Mouse (Mus musculus): Measurements from ENCODE around the gene Trim45.
A peak's percentile ranks its signal among the peaks of the same experiment; 100 is the strongest.

Trim45 gene

DNA sequence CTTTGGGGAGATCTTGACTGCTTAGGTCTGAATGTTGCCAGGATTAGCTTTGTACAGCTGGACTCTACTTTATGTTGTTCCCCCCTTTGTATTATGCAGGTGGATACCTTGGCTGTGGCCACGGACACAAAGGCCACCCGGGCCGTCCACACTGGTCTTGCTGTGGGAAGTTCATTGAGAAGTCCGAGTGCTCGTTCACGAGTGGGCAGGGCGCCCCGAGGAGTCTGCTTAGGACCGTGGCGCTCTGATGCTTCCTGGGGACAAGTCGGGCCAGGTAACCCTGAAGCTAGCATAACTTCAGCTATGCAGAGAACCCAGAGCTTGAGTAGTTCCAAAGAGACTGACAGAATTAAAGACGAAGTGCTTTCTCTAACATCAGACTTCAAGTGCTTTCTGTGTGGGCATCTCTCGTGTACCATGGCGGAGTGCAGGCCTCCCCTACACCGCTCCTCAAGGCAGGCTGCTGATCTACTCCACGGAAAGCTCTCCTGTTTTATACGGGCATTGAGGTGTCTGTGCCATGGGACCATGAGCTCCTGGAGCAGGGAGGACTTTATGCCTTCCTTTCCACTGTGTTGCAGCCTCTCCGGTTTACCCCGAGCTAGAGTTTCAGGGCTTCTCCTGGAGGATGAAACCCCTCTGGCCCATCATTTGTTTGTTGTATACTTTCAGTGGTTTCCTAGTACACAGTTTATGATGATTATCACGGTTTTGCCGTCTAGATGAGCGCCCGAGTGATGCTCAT lies 9.5 kb downstream of the Trim45 start:
- no peak for DNase-seq (ENCODE audit: extremely low read depth, insufficient read length, low spot score)

DNA sequence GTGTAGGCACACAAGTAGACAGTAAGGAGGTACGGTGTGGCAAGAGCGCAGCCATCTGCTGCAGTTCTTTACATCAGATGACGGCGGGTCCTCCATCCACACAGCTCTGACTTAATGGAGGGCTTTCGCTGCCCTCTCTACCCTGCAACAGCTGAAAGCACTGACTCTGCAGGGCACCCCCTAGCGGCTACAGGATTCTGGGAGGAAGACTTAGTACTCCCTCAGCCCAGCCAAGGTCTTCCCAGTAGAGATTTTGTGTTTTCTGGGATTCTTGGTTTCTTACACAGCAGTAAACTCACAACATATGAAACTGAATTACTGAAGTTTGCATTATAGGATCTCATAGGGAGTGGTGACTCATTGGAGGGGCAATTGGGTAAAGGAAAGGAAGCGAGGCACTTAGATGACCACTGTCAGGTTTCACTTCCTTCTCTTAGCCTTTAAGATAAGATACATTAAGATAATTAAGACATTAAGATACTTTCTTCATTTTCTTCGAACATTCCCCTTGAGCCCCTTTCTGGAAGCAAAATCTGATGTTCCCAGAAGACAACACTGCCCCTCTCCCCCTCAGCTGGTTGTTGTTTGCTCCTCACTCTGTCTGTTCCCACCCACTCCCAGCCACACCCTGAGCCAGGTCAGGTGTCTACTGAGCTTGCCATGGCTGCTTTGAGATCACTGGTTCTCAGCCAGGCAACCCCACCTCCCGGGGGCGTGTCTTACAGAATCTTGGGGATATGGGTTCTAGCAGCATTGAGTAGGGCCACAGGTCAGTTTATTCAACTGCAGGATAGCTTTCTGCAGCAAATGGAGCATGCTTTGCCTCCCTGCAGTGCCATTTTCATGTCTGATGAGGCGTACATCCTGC lies 10.3 kb downstream of the Trim45 start:
- DNase-seq (ENCODE audit: extremely low read depth, insufficient read length, low spot score) = no peak

DNA sequence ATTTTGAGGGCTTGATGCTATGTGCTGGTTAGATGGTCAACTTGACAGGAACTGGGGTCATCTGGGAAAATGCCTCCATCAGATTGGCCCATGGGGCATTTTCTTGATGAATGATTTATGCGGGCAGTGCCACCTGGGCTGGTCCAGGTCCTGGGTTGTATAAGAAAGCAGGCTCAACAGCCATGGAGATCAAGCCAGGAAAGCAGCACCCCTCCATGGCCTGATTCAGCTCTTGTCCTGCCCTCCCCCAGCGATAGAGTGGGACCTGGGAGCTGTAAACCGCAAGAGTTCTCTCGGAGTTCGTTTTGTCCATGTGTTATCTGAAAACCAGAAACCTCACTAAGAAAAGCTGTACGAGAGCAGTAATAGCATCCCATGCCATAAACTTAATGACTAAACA lies 13.5 kb downstream of the Trim45 start:
- DNase-seq (ENCODE audit: extremely low read depth, insufficient read length, low spot score) = no peak

DNA sequence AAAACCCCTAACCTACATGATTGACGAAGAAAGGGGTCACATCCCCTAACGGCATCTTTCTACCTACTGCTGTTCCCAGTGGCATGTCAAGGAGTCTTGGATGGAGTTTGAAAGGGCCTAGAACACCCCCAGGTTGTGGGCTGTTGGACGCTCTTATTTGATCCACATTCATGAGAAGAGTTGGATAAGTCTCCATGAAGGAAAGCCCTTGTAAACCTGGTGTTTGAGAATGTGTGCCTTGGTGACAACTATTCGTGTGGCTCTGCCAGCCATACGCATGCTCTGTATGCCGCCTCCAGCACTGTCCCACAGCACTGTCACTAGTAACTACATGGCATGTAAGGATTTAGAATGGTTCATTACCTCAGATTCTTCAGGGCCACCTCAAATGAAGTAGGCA lies 14.2 kb downstream of the Trim45 start:
- no peak for DNase-seq (ENCODE audit: extremely low read depth, insufficient read length, low spot score)

DNA sequence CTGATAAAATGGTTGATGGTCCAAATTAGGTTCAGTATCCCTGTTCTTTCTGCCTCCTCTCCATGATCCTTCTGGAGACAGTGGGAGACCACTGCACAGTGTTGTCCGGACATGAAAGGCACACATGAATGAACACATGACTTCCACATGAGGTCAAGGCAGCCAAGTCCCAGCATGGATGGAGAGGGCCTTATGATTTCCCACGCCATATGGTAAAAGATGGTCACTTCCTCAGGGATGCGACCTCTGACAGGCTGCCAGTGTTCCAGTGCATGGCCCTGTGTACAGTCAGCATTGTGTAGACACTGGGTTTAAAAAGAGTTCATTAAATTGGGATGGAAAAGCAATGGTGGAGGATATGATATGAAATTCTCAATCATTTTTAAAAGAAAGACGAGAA lies 16.2 kb downstream of the Trim45 start:
- no peak for DNase-seq (ENCODE audit: extremely low read depth, insufficient read length, low spot score)

DNA sequence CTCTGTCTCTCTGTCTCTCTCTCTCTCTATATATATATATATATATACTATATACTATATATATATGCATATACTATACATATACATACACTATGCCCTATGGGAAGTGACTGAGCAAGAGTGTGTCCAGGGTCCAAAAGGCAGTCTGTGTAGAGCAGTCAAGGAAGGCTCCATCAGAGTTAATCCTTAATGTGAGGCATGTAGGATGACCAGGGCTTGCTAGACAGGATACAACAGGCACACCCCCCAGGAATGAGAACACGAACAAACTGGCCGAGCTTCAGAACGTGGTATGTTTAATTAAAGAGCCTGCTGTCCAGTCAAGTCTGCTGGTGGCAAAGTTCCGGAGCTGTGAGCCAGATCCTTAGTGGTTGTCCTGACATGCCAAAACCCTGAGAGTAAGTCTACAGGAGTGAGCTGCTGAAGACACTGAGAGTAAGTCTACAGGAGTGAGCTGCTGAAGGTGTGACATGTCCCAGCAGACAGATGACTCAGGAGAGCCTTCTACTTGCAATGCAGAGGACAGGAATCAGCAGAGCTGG lies 18.6 kb downstream of the Trim45 start:
- DNase-seq (ENCODE audit: extremely low read depth, insufficient read length, low spot score) = no peak

DNA sequence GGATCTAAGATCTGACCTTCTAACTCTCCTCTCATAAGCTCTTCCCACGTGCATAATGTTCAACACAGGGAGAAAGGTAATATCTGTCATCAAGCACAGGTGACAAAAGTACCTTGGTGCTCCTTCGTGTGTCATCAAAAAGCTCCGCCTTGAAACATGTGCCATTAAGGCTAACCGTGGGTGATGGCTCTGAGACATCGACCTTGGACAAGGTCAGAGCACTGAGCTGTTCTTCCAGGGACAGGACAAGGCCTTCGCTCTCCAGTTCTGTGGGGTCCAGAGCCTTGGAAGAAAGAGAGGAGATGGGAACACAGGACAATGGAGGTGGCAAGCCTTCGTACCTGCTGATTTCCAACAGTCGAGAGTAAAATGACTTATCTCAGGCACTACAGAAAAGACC lies 25.3 kb downstream of the Trim45 start:
- no peak for DNase-seq (ENCODE audit: extremely low read depth, insufficient read length, low spot score)

DNA sequence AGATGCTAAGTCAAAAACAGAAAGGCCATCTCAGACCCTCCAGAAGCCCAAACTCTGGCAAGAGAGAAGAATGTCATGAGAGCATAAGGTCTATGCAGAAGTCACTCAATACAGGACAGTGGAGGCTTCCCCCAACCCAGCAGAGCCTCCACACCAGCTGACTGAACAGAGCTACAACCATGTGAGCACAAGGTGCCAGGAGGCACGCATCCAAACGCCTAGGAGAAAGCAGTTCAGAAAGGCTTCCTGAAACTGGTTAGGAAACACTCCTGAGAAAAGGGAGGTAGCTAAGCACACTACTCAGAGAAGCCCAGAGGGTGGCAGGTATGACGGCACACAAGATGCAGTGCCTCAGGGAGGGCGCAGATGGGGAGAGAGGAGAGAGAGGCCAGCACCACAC lies 29.5 kb downstream of the Trim45 start:
- DNase-seq (ENCODE audit: extremely low read depth, insufficient read length, low spot score) = no peak

DNA sequence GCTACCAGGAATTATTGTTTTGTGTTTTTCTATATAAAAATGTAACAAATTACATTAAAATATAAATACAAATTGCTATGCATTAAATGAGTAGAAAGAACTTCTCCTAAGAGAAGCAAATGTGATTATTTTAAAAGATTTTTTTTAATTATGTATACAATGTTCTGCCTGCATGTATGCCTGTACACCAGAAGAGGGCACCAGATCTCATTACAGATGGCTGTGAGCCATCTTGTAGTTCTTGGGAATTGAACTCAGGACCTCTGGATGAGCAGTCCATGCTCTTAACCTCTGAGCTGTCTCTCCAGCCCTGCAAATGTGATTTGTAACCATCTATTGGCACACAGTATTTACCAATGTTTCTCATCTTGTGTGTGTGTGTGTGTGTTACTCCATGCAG lies 32.6 kb downstream of the Trim45 start:
- no peak for DNase-seq (ENCODE audit: extremely low read depth, insufficient read length, low spot score)

DNA sequence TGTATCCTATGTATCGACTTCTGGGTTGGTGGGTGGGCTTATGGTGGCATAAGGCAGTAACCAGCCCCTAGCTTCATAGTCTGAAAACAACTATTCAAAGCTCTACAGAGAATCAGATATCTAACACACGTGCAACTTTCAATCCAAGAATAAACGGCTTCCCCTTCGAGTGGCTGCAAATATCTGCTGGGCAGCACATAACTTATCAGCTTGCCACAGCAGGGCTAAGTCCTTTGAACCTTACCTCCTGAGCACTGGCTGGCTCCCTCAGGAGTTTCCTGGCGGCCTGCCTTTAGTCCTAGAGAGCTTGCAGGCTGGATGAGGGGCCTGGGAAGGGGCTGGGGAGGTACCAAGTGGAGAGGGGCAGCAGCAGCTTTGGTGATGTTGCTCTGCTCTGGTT lies 39.0 kb downstream of the Trim45 start:
- DNase-seq (ENCODE audit: extremely low read depth, insufficient read length, low spot score) = no peak

DNA sequence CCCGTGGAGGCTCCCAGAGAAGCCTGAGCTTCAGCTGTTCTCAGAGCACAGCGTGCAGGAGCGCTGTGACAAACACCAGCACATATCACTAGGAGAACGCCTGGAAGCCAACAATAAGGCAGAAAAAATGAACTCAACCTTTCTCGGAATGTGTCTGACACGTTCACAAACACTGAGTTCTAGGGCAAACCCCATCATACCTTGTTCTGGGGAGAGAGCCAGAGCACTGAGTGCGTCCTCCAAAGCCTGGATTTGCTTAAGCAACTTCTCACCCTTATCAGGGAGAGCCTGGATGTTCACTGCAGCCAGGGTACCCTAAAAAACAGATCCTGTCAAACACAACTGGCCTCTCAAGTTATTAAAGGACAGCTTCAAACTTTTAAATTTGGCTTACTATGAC lies 39.5 kb downstream of the Trim45 start:
- no peak for DNase-seq (ENCODE audit: extremely low read depth, insufficient read length, low spot score)

DNA sequence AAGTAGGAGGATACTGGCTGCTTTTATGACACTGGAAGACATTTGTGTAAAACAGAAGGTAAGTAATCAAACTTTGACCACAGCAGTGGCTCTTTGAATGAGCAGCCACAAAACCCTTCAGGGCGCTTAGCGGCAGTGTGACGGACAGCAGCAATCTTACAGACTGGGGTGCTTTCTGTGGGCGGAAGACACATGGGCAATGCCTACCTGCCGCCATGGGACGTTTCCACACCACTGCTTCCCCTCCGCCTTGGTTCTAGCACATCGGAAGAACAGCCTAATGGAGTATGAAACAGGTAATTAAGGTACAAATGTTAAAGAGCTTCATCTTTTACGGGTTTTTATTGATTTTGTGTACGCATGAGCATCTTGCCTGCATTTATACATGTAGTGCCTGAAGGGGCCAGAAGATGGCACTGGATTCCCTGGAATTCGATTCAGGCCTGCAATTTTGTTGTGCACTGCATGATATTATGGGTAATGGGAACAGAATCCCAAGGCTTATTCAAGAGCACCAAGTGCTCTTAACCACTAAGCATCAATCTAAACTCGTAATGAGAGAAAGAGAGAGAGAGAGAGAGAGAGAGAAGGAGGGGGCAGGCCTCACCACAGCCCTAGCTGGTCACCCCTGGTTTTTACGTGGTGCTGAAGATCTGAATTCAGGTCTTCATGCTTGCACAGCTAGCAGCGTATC lies 42.0 kb downstream of the Trim45 start:
- no peak for DNase-seq (ENCODE audit: extremely low read depth, insufficient read length, low spot score)

DNA sequence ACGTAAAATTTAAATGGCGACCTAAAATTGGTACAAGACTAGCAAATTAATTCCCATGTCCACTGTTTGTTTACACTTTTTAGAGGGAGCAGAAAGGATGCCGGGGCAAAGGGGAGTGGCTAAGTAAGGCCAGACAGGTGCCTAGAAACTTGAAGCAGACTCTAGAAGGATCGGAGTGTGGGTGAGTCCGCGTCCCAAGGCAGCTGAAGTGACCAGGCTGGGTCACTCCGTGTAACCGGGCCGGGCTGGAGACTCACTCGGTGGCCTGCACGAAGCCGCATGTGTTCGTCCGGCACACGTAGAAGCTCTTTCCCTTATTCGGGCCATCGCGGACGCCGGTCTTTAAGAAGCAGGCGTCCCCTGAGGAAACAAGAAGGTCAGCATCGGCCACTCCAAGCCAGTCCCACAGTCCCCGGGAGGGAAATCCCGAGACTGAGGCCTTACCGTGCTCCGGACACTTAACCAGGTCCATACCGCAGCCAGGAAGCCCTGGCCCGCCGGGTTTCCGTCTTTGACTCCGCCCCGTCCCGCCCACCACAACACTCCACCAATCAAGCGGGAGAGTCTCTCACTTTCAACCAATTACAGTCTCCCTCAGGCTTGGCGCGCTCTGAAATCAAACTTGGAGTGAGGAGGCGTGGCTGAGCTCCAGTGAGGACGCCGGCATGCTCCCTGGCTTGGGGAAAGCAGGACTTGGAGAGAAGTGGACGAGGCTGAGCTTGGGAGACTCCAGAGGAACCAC lies 47.3 kb downstream of the Trim45 start, which contains the start of gene Ttf2:
Gene Ttf2 (minus strand): TSS at position 488 of the 742 bp plus-strand sequence.
- peak; percentile 97 for DNase-seq (ENCODE audit: extremely low read depth, insufficient read length, low spot score)

DNA sequence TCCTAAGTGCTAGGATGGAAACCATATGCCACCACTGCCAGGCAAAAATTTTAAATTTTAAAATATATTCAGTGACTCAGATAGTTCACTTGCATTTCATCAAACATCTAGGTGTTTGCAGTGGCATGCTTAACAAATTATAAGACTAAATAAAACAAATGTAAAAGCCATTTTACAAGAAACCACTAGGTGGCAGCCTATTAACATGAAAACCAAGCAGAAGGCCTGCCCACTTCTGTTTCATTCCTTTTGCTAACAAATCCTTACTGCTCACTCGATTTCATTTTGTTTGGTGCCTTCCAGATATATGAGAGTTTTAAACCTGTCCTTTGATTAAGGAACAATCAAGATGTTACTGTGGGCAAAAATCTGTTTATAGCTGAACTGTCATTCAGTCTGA lies 51.9 kb downstream of the Trim45 start:
- DNase-seq (ENCODE audit: extremely low read depth, insufficient read length, low spot score) = no peak

DNA sequence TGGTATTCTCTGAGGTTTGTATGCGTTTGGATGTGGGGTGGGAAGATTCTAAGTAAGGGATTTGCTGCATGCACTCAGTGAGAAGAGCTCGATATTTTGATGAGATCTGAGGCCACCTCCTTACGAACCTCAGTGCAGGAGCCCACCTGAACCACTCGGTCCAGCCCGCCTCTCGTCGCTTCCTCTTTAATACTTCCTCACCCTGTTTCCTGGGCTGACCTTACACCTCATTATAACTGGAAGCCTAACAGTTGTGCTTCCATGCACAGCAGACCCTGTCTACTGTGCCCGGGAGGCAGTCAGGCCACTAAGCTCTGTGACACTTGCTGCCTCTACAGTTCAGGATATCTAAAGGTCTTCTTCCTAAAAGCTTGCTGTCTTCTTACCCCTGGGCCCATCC lies 57.3 kb downstream of the Trim45 start:
- DNase-seq (ENCODE audit: extremely low read depth, insufficient read length, low spot score) = no peak

All from 3134 (cell line).